Mouse (Mus musculus) small intestine, adult 2 months (tissue): Measurements from ENCODE around the gene Esr2.

ENCODE experiments used
- CTCF ChIP-seq: fragments of 200-500 bp; IDR thresholded peaks from 2 replicates; pipeline ENCODE4 v1.5.1; 2012; ENCODE audit warnings: low read depth, mild to moderate bottlenecking, control low read depth, inconsistent platforms, low read length, moderate library complexity, mixed read lengths; ENCODE audit not compliant: insufficient replicate concordance, insufficient read length; ENCODE audit errors: extremely low read depth
- POLR2A ChIP-seq: fragments of 200-500 bp; IDR thresholded peaks from 2 replicates; pipeline ENCODE4 v1.6.1; 2012; ENCODE audit warnings: low read depth, mild to moderate bottlenecking, control low read depth, inconsistent platforms, low read length, moderate library complexity

- TF ChIP-seq CTCF (no peak), POLR2A (0 out of 2 replicates have a peak, but pooled peaks have one; percentile 14)
Measured at GRCm38 (mm10) chr12:76080876-76081556, 96.0 kb downstream of the Esr2 start.
